Mouse (Mus musculus): ENCODE results near the gene Hist1h4j. TPM values are rescaled to one million over a fixed set of nuclear protein-coding genes. Genes with fewer than 3 reads are reported as not detected.
"Not testable (repeated sequence)": the region's sequence is repeated elsewhere in the genome, so short reads cannot be mapped to it uniquely, and the experiment has no call there.

Hist1h4j gene
- 60.3 and 64.6 TPM in 2 replicates for polyA plus RNA-seq (2012; rRNA removed)

- TF ChIP-seq CTCF (IDR thresholded peaks at IDR 0.05; ENCODE audit: borderline replicate concordance, control insufficient read depth, extremely low read depth, insufficient read depth, low read length, poor library complexity), result 0 out of 2 replicates have a peak, but pooled peaks have one; percentile 2
- TF ChIP-seq POLR2A (IDR thresholded peaks at IDR 0.05; ENCODE audit: control insufficient read depth, extremely low read depth, insufficient read depth, low read length, poor library complexity), result peak; percentile 75; the same call in 1 of the 2 replicates
- Histone ChIP-seq H3K4me3 (ENCODE audit: control insufficient read depth, insufficient read depth, low read length) (peak within 1 kb of the TSS; percentile 45), H3K27ac (ENCODE audit: control insufficient read depth, insufficient read depth, low read length) (peak within 1 kb of the TSS; percentile 94)
- not testable (repeated sequence) for H3K27me3 ChIP-seq (ENCODE audit: control insufficient read depth, insufficient read depth, low read length); H3K4me1 ChIP-seq (replicated peaks; ENCODE audit: control insufficient read depth, insufficient read depth, low read length); H3K36me3 ChIP-seq (ENCODE audit: control insufficient read depth, insufficient read depth, low read length)
- peak; percentile 80 for DNase-seq
- under 1% methylated on average over 51 of the region's 56 CpGs for WGBS
These were observed at the start of gene Hist1h4j for GRCm38 (mm10) chr13:21734906-21735767. Hist1h4j (plus strand) TSS chr13:21735064.

GRCm38 (mm10) chr13:21697811-21698210 is 37.1 kb upstream of the Hist1h4j start, which contains the start of gene Olfr1359:
Olfr1359 (plus strand) TSS chr13:21698111.
- no peaks in the 10 kb centered on the region; the same call in 1 of the 2 replicates for H3K27me3 ChIP-seq (ENCODE audit: control insufficient read depth, insufficient read depth, low read length)
- H3K27ac ChIP-seq (ENCODE audit: control insufficient read depth, insufficient read depth, low read length), result no peak within 1 kb of the TSS
- no peaks in the 10 kb centered on the region for H3K36me3 ChIP-seq (ENCODE audit: control insufficient read depth, insufficient read depth, low read length)
- no peak within 1 kb of the TSS for H3K4me3 ChIP-seq (ENCODE audit: control insufficient read depth, insufficient read depth, low read length)
- no peaks in the 10 kb centered on the region for H3K4me1 ChIP-seq (replicated peaks; ENCODE audit: control insufficient read depth, insufficient read depth, low read length)
- TF ChIP-seq CTCF (IDR thresholded peaks at IDR 0.05; ENCODE audit: borderline replicate concordance, control insufficient read depth, extremely low read depth, insufficient read depth, low read length, poor library complexity) (no peak), POLR2A (IDR thresholded peaks at IDR 0.05; ENCODE audit: control insufficient read depth, extremely low read depth, insufficient read depth, low read length, poor library complexity) (no peak)
- DNase-seq, result no peak

GRCm38 (mm10) chr13:21706669-21707068 is 28.2 kb upstream of the Hist1h4j start:
- TF ChIP-seq POLR2A (IDR thresholded peaks at IDR 0.05; ENCODE audit: control insufficient read depth, extremely low read depth, insufficient read depth, low read length, poor library complexity) (no peak), CTCF (IDR thresholded peaks at IDR 0.05; ENCODE audit: borderline replicate concordance, control insufficient read depth, extremely low read depth, insufficient read depth, low read length, poor library complexity) (no peak)
- H3K36me3 ChIP-seq (ENCODE audit: control insufficient read depth, insufficient read depth, low read length), result no peaks in the 10 kb centered on the region
- 74% methylated on average over 4 of the region's 4 CpGs for WGBS

GRCm38 (mm10) chr13:21710031-21710711 is 24.7 kb upstream of the Hist1h4j start:
- peak; percentile 76 for TF ChIP-seq CTCF (IDR thresholded peaks at IDR 0.05; ENCODE audit: borderline replicate concordance, control insufficient read depth, extremely low read depth, insufficient read depth, low read length, poor library complexity)
- no peak for TF ChIP-seq POLR2A (IDR thresholded peaks at IDR 0.05; ENCODE audit: control insufficient read depth, extremely low read depth, insufficient read depth, low read length, poor library complexity)
- peak overlapping the region; percentile 93 for H3K4me3 ChIP-seq (ENCODE audit: control insufficient read depth, insufficient read depth, low read length)
- H3K27me3 ChIP-seq (ENCODE audit: control insufficient read depth, insufficient read depth, low read length), result no peaks in the 10 kb centered on the region
- peak; percentile 92 for DNase-seq
- peak overlapping the region; percentile 81 for H3K27ac ChIP-seq (ENCODE audit: control insufficient read depth, insufficient read depth, low read length)
- WGBS, result under 1% methylated on average over 32 of the region's 32 CpGs
- H3K36me3 ChIP-seq (ENCODE audit: control insufficient read depth, insufficient read depth, low read length), result no peaks in the 10 kb centered on the region
- peaks cover 2% of the 10 kb centered on the region for H3K4me1 ChIP-seq (replicated peaks; ENCODE audit: control insufficient read depth, insufficient read depth, low read length)

More at GRCm38 (mm10) chr13:21706669-21707068, 28.2 kb upstream of the Hist1h4j start:
- DNase-seq, result no peak
- Histone ChIP-seq H3K4me3 (ENCODE audit: control insufficient read depth, insufficient read depth, low read length) (no peak overlapping the region), H3K27me3 (ENCODE audit: control insufficient read depth, insufficient read depth, low read length) (no peaks in the 10 kb centered on the region; the same call in 1 of the 2 replicates), H3K27ac (ENCODE audit: control insufficient read depth, insufficient read depth, low read length) (no peak overlapping the region), H3K4me1 (replicated peaks; ENCODE audit: control insufficient read depth, insufficient read depth, low read length) (no peaks in the 10 kb centered on the region)

GRCm38 (mm10) chr13:21710821-21711525 is 23.9 kb upstream of the Hist1h4j start:
- H3K4me3 ChIP-seq (ENCODE audit: control insufficient read depth, insufficient read depth, low read length), result peak overlapping the region; percentile 3; the same call in 1 of the 2 replicates
- DNase-seq, result peak; percentile 85

GRCm38 (mm10) chr13:21711698-21712097 is 23.2 kb upstream of the Hist1h4j start:
- no peaks in the 10 kb centered on the region for H3K27me3 ChIP-seq (ENCODE audit: control insufficient read depth, insufficient read depth, low read length)
- H3K36me3 ChIP-seq (ENCODE audit: control insufficient read depth, insufficient read depth, low read length), result no peaks in the 10 kb centered on the region
- no peak overlapping the region for H3K4me3 ChIP-seq (ENCODE audit: control insufficient read depth, insufficient read depth, low read length)
- peaks cover 2% of the 10 kb centered on the region for H3K4me1 ChIP-seq (replicated peaks; ENCODE audit: control insufficient read depth, insufficient read depth, low read length)
- 53% methylated on average over 4 of the region's 4 CpGs for WGBS
- DNase-seq, result no peak
- no peak overlapping the region for H3K27ac ChIP-seq (ENCODE audit: control insufficient read depth, insufficient read depth, low read length)
- TF ChIP-seq CTCF (IDR thresholded peaks at IDR 0.05; ENCODE audit: borderline replicate concordance, control insufficient read depth, extremely low read depth, insufficient read depth, low read length, poor library complexity), result no peak
- TF ChIP-seq POLR2A (IDR thresholded peaks at IDR 0.05; ENCODE audit: control insufficient read depth, extremely low read depth, insufficient read depth, low read length, poor library complexity), result no peak

More at GRCm38 (mm10) chr13:21710821-21711525, 23.9 kb upstream of the Hist1h4j start:
- H3K27me3 ChIP-seq (ENCODE audit: control insufficient read depth, insufficient read depth, low read length), result no peaks in the 10 kb centered on the region
- peaks cover 2% of the 10 kb centered on the region for H3K4me1 ChIP-seq (replicated peaks; ENCODE audit: control insufficient read depth, insufficient read depth, low read length)
- H3K27ac ChIP-seq (ENCODE audit: control insufficient read depth, insufficient read depth, low read length), result peak overlapping the region; percentile 48; the same call in 1 of the 2 replicates
- no peaks in the 10 kb centered on the region for H3K36me3 ChIP-seq (ENCODE audit: control insufficient read depth, insufficient read depth, low read length)
- WGBS, result 4% methylated on average over 22 of the region's 22 CpGs
- no peak for TF ChIP-seq CTCF (IDR thresholded peaks at IDR 0.05; ENCODE audit: borderline replicate concordance, control insufficient read depth, extremely low read depth, insufficient read depth, low read length, poor library complexity)

Measured in thymus, adult 2 months (tissue).